Mouse (Mus musculus): ENCODE results near the gene Slc8b1. TPM values are rescaled to one million over a fixed set of nuclear protein-coding genes. Genes with fewer than 3 reads are reported as not detected.

Slc8b1 gene
- polyA plus RNA-seq, 1 experiment from 2014 or later, result 2.1 TPM

GRCm38 (mm10) chr5:120568964-120569363 is 58.0 kb downstream of the Slc8b1 start:
- no peak overlapping the region for H3K27ac ChIP-seq (ENCODE audit: low read depth, low read length)
- no peak for ATAC-seq (replicated peaks; ENCODE audit: insufficient number of reproducible peaks, low FRiP score, low TSS enrichment)
- no peak overlapping the region for H3K9ac ChIP-seq (ENCODE audit: low read depth, low read length)
- H3K4me1 ChIP-seq (ENCODE audit: control insufficient read depth, insufficient read depth, low read length), result peaks cover 57% of the 10 kb centered on the region
- WGBS (ENCODE audit: insufficient replicate concordance), result 53% methylated on average over 4 of the region's 4 CpGs
- no peak overlapping the region for H3K4me2 ChIP-seq
- H3K36me3 ChIP-seq (ENCODE audit: control insufficient read depth, insufficient read depth, low read length), result no peaks in the 10 kb centered on the region
- H3K4me3 ChIP-seq (ENCODE audit: low read depth, low read length), result no peak overlapping the region
- no peaks in the 10 kb centered on the region for H3K9me3 ChIP-seq (replicated peaks; ENCODE audit: control insufficient read depth, low read length)
- no peaks in the 10 kb centered on the region for H3K27me3 ChIP-seq (ENCODE audit: control insufficient read depth, insufficient read depth, low read length)

GRCm38 (mm10) chr5:120569791-120570190 is 58.8 kb downstream of the Slc8b1 start:
- WGBS (ENCODE audit: insufficient replicate concordance), result 86% methylated on average over 3 of the region's 3 CpGs
- Histone ChIP-seq H3K36me3 (ENCODE audit: control insufficient read depth, insufficient read depth, low read length) (no peaks in the 10 kb centered on the region), H3K9me3 (replicated peaks; ENCODE audit: control insufficient read depth, low read length) (no peaks in the 10 kb centered on the region), H3K4me3 (ENCODE audit: low read depth, low read length) (no peak overlapping the region), H3K27ac (ENCODE audit: low read depth, low read length) (no peak overlapping the region), H3K4me2 (no peak overlapping the region), H3K9ac (ENCODE audit: low read depth, low read length) (no peak overlapping the region), H3K27me3 (ENCODE audit: control insufficient read depth, insufficient read depth, low read length) (no peaks in the 10 kb centered on the region), H3K4me1 (ENCODE audit: control insufficient read depth, insufficient read depth, low read length) (peaks cover 60% of the 10 kb centered on the region)
- no peak for ATAC-seq (replicated peaks; ENCODE audit: insufficient number of reproducible peaks, low FRiP score, low TSS enrichment)

GRCm38 (mm10) chr5:120570289-120570897 is 59.4 kb downstream of the Slc8b1 start:
- H3K4me1 ChIP-seq (ENCODE audit: control insufficient read depth, insufficient read depth, low read length), result peaks cover 61% of the 10 kb centered on the region
- no peaks in the 10 kb centered on the region for H3K9me3 ChIP-seq (replicated peaks; ENCODE audit: control insufficient read depth, low read length)
- no peak overlapping the region for H3K9ac ChIP-seq (ENCODE audit: low read depth, low read length)
- H3K4me2 ChIP-seq, result no peak overlapping the region
- H3K27ac ChIP-seq (ENCODE audit: low read depth, low read length), result no peak overlapping the region
- no peaks in the 10 kb centered on the region for H3K36me3 ChIP-seq (ENCODE audit: control insufficient read depth, insufficient read depth, low read length)
- 84% methylated on average over 11 of the region's 11 CpGs for WGBS (ENCODE audit: insufficient replicate concordance)
- H3K27me3 ChIP-seq (ENCODE audit: control insufficient read depth, insufficient read depth, low read length), result no peaks in the 10 kb centered on the region
- no peak overlapping the region for H3K4me3 ChIP-seq (ENCODE audit: low read depth, low read length)
- no peak for ATAC-seq (replicated peaks; ENCODE audit: insufficient number of reproducible peaks, low FRiP score, low TSS enrichment)

- Histone ChIP-seq H3K4me1 (ENCODE audit: control insufficient read depth, insufficient read depth, low read length) (peaks cover 54% of the 10 kb centered on the region), H3K27ac (ENCODE audit: low read depth, low read length) (no peak overlapping the region), H3K9ac (ENCODE audit: low read depth, low read length) (no peak overlapping the region), H3K9me3 (replicated peaks; ENCODE audit: control insufficient read depth, low read length) (no peaks in the 10 kb centered on the region), H3K4me3 (ENCODE audit: low read depth, low read length) (no peak overlapping the region), H3K36me3 (ENCODE audit: control insufficient read depth, insufficient read depth, low read length) (no peaks in the 10 kb centered on the region), H3K27me3 (ENCODE audit: control insufficient read depth, insufficient read depth, low read length) (no peaks in the 10 kb centered on the region), H3K4me2 (no peak overlapping the region)
- 76% methylated on average over 14 of the region's 14 CpGs for WGBS (ENCODE audit: insufficient replicate concordance)
- no peak for ATAC-seq (replicated peaks; ENCODE audit: insufficient number of reproducible peaks, low FRiP score, low TSS enrichment)
Measured at GRCm38 (mm10) chr5:120571056-120571740, 60.2 kb downstream of the Slc8b1 start.

GRCm38 (mm10) chr5:120574469-120575063 is 63.6 kb downstream of the Slc8b1 start:
- H3K4me3 ChIP-seq (ENCODE audit: low read depth, low read length), result no peak overlapping the region
- H3K4me1 ChIP-seq (ENCODE audit: control insufficient read depth, insufficient read depth, low read length), result peaks cover 40% of the 10 kb centered on the region
- H3K4me2 ChIP-seq, result no peak overlapping the region
- H3K9me3 ChIP-seq (replicated peaks; ENCODE audit: control insufficient read depth, low read length), result no peaks in the 10 kb centered on the region
- H3K9ac ChIP-seq (ENCODE audit: low read depth, low read length), result no peak overlapping the region
- WGBS (ENCODE audit: insufficient replicate concordance), result 55% methylated on average over 10 of the region's 10 CpGs
- no peaks in the 10 kb centered on the region for H3K27me3 ChIP-seq (ENCODE audit: control insufficient read depth, insufficient read depth, low read length)
- H3K27ac ChIP-seq (ENCODE audit: low read depth, low read length), result no peak overlapping the region
- H3K36me3 ChIP-seq (ENCODE audit: control insufficient read depth, insufficient read depth, low read length), result no peaks in the 10 kb centered on the region
- no peak for ATAC-seq (replicated peaks; ENCODE audit: insufficient number of reproducible peaks, low FRiP score, low TSS enrichment)

GRCm38 (mm10) chr5:120576781-120577301 is 65.9 kb downstream of the Slc8b1 start:
- H3K9ac ChIP-seq (ENCODE audit: low read depth, low read length), result no peak overlapping the region

GRCm38 (mm10) chr5:120577935-120578441 is 67.0 kb downstream of the Slc8b1 start:
- no peaks in the 10 kb centered on the region for H3K9me3 ChIP-seq (replicated peaks; ENCODE audit: control insufficient read depth, low read length)
- no peaks in the 10 kb centered on the region for H3K27me3 ChIP-seq (ENCODE audit: control insufficient read depth, insufficient read depth, low read length)
- H3K9ac ChIP-seq (ENCODE audit: low read depth, low read length), result no peak overlapping the region
- H3K4me1 ChIP-seq (ENCODE audit: control insufficient read depth, insufficient read depth, low read length), result peaks cover 29% of the 10 kb centered on the region
- 45% methylated on average over 10 of the region's 10 CpGs for WGBS (ENCODE audit: insufficient replicate concordance)
- H3K4me2 ChIP-seq, result no peak overlapping the region
- peaks cover 2% of the 10 kb centered on the region; the same call in 1 of the 2 replicates for H3K36me3 ChIP-seq (ENCODE audit: control insufficient read depth, insufficient read depth, low read length)
- peak overlapping the region; percentile 46 for H3K27ac ChIP-seq (ENCODE audit: low read depth, low read length)
- no peak overlapping the region for H3K4me3 ChIP-seq (ENCODE audit: low read depth, low read length)
- no peak for ATAC-seq (replicated peaks; ENCODE audit: insufficient number of reproducible peaks, low FRiP score, low TSS enrichment)

More at GRCm38 (mm10) chr5:120576781-120577301, 65.9 kb downstream of the Slc8b1 start:
- no peak for ATAC-seq (replicated peaks; ENCODE audit: insufficient number of reproducible peaks, low FRiP score, low TSS enrichment)
- Histone ChIP-seq H3K4me3 (ENCODE audit: low read depth, low read length) (no peak overlapping the region), H3K4me2 (no peak overlapping the region), H3K9me3 (replicated peaks; ENCODE audit: control insufficient read depth, low read length) (no peaks in the 10 kb centered on the region), H3K36me3 (ENCODE audit: control insufficient read depth, insufficient read depth, low read length) (peaks cover 2% of the 10 kb centered on the region; the same call in 1 of the 2 replicates), H3K4me1 (ENCODE audit: control insufficient read depth, insufficient read depth, low read length) (peaks cover 25% of the 10 kb centered on the region), H3K27me3 (ENCODE audit: control insufficient read depth, insufficient read depth, low read length) (no peaks in the 10 kb centered on the region), H3K27ac (ENCODE audit: low read depth, low read length) (no peak overlapping the region)
- WGBS (ENCODE audit: insufficient replicate concordance), result 74% methylated on average over 11 of the region's 11 CpGs

GRCm38 (mm10) chr5:120578504-120579081 is 67.6 kb downstream of the Slc8b1 start:
- H3K36me3 ChIP-seq (ENCODE audit: control insufficient read depth, insufficient read depth, low read length), result peaks cover 4% of the 10 kb centered on the region; the same call in 1 of the 2 replicates
- no peaks in the 10 kb centered on the region for H3K9me3 ChIP-seq (replicated peaks; ENCODE audit: control insufficient read depth, low read length)
- H3K27me3 ChIP-seq (ENCODE audit: control insufficient read depth, insufficient read depth, low read length), result no peaks in the 10 kb centered on the region
- H3K4me2 ChIP-seq, result no peak overlapping the region
- H3K4me3 ChIP-seq (ENCODE audit: low read depth, low read length), result no peak overlapping the region
- peaks cover 29% of the 10 kb centered on the region for H3K4me1 ChIP-seq (ENCODE audit: control insufficient read depth, insufficient read depth, low read length)
- H3K27ac ChIP-seq (ENCODE audit: low read depth, low read length), result peak overlapping the region; percentile 46; the same call in 1 of the 2 replicates
- ATAC-seq (replicated peaks; ENCODE audit: insufficient number of reproducible peaks, low FRiP score, low TSS enrichment), result peak; percentile 33; the same call in 1 of the 2 replicates
- H3K9ac ChIP-seq (ENCODE audit: low read depth, low read length), result no peak overlapping the region
- 49% methylated on average over 12 of the region's 12 CpGs for WGBS (ENCODE audit: insufficient replicate concordance)
